Mouse (Mus musculus) urinary bladder, postnatal 25 days (tissue): Measurements from ENCODE around the gene Samm50.

ENCODE experiments used
- DNase-seq: peaks from one replicate; pipeline ENCODE4 v3.0.0; 2022; ENCODE audit warnings: low spot score

Gene Samm50

GRCm38 (mm10) chr15:84238552-84238951 is 46.5 kb downstream of the Samm50 start:
- DNase-seq = no peak

DNA sequence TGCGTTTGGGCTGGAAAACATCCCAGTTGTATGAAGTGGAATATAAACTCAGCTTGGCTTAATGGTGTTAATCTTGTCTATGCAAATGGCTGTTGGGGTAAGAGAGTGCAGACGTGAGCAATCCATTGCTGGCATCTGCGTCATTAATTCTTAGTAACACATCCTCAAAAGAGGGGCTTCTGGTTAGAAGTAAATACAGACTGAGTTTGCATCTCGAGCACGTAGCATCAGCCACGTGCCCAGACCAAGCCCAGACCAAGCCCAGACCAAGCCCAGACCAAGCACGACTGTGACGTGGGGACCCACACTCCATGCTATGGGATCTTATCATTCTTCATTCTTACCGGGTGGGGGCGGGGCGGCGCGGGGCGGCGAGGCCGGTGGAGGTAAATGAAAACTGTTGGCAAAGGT is 47.0 kb downstream of the Samm50 start:
- DNase-seq = no peak

- no peak for DNase-seq
Observed at GRCm38 (mm10) chr15:84241520-84241919, 49.5 kb downstream of the Samm50 start.

GRCm38 (mm10) chr15:84245104-84245503 is 53.1 kb downstream of the Samm50 start:
- no peak for DNase-seq

- DNase-seq = no peak
Observed at GRCm38 (mm10) chr15:84246195-84246594, 54.2 kb downstream of the Samm50 start.

DNA sequence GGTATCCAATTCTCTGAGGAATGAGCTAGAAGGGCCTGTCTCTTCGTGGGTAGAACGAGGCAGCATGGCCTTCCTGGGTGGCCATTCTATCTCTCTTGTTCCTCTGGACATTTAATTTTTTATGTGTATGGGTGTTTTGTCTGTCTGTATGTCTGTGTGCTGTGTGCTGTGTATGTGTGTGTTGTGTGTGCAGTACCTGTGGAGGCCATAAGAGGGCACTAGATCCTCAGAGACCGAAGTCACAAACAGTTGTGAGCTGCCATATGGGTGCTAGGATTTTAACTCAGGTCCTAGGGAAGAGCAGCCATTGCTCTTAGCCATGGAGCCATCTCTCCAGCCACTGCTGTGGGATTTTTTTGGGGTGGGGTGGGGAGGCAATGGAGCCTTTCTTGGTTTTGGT is 55.3 kb downstream of the Samm50 start:
- DNase-seq = no peak

GRCm38 (mm10) chr15:84251227-84251626 is 59.2 kb downstream of the Samm50 start:
- DNase-seq = no peak

GRCm38 (mm10) chr15:84252645-84253044 is 60.6 kb downstream of the Samm50 start:
- DNase-seq = no peak

DNA sequence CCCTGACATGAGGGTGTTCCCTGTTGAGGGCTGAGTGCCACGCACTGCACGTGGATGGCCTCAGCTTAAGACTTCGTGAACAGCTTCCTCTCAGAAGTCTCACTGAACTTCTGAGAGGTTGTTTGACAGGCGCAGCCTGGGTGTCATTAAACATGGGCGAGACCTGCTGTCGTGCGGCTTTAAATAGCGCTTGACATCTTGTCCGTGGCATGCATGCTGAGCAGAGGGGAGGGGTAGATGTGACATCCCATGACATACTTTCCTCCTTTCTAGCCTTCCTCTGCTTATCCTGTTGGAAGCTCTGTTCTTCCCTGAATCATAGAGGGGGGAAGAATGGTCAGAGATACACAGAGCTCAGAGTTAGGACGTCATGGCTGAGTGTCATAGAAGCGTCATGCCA is 61.7 kb downstream of the Samm50 start:
- no peak for DNase-seq

DNA sequence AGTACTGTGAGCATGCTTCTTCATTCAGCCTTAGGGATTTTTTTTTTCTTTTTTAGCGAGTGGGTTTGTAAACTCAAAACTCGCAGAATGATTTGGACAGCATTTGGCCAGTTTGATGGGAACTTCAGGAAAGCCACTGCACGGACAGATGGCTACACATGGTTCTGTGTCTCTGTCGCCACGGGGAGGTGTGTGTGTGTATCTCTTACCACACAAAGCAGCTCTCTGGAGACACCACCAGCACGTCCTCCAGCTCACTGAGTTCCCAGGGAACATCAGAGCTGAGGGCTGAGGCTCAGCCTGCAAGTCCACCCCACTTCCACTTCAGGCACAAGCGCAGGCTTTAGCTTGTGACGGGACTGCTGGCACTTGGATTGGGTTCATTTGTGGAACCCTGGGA is 62.3 kb downstream of the Samm50 start:
- DNase-seq = no peak

GRCm38 (mm10) chr15:84256254-84256850 is 64.3 kb downstream of the Samm50 start:
- DNase-seq = no peak

- no peak for DNase-seq
Observed at GRCm38 (mm10) chr15:84256864-84257263, 64.8 kb downstream of the Samm50 start.

- DNase-seq = no peak
Observed at GRCm38 (mm10) chr15:84258602-84259355, 66.7 kb downstream of the Samm50 start.

DNA sequence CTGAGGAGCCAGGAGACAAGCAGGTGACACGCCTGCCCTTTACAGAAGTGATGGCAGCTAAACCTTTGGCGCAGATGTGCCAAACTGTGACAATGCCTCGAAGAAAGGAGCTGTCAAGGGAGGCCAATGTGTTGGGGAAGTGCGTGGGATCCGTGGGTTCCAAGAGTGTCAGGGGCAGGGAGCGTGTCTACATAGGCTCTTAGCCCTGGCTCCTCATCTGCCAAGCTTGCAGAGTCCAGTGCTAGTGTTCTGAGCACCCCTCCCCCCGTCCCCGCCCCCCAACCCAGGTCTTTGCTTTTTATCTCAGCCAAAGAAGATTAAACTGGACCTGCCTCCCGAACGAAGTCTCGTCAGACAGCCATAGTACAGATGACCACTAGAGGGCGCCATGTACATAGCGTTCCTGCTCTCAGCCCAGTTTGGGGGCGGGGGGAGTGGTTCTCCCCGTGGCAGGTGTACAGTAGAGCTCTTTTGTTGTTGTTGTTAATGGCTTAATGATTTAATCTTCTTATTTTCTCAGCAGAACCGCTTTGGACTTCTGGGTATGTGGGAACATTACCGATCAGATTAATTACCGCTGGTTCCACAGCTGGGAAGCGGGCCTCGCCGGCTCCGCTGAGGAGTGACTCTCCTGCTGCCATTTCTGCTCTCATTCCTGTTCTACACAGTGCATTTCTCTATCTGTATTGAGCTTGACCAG is 68.2 kb downstream of the Samm50 start:
- peak; percentile 78 for DNase-seq

DNA sequence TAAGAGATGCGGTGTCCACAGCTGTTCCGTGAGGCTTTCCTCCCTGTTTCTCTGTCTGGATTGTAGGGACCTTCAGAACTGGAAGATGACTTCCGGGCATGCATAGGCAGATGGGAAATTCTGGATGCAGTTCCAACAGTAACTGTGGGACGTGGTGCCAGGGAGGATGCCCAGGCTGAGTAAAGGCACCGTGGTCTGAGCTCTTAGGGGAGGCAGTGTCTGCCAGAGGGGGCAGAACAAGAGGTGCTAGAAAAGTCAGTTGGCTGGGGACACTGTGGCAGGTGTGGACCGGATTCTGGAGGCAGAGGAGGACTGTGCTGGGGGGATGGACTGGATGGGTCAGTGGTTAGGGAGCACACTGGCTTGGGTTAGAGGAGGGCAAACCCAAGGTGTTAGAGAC is 70.6 kb downstream of the Samm50 start:
- DNase-seq = no peak

GRCm38 (mm10) chr15:84263573-84263972 is 71.5 kb downstream of the Samm50 start:
- no peak for DNase-seq

DNA sequence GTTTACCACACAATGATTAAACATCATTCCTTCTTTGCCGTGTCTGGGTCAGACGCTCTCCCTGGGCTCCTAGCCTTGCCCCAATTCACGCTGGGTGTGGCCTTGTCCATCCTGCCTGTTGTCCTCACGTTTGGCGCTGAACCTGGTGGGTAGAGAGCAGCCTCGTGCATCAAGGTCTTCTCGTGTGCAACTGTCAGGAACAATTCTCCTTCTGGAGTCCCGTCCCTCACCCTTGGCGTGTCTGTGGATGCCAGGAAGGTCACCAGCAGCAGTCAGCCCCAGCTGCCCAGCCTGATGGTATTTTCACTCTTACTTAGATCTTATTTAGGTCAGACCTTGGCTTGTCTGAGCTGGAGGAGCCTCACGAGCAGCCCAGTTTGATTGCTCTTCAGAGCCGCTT is 73.1 kb downstream of the Samm50 start:
- no peak for DNase-seq

GRCm38 (mm10) chr15:84266290-84266689 is 74.2 kb downstream of the Samm50 start:
- no peak for DNase-seq
